Mouse (Mus musculus): ENCODE results near the gene Gm7694.

Gene Gm7694

DNA sequence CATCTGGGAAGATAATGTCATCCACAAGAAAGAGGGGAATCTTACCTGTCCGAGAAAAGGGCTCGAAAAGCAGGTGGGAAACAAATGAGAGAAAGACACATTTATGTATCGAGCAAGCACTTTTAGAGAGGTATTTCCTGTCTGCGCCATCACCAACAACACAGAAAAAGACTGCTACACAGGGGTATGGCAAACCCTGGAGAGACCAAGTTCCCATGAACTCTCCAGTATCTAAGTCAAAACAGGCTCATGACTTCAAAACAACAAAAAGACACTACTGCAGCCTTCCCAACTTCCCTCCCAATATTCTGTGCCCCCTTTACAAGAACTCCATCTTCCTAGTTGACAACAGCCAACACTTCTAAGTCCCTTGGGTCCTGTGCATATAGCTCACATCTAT lies at the start of gene Gm7694:
Gene Gm7694, minus strand, starts transcription at position 101 of the 400 bp plus-strand sequence.
- DNase-seq (ENCODE audit: low spot score in 2 of 2): no peak

GRCm38 (mm10) chr1:170353335-170353734 lies 47.2 kb upstream of the Gm7694 start:
- no peak for DNase-seq (ENCODE audit: low spot score in 2 of 2)

DNA sequence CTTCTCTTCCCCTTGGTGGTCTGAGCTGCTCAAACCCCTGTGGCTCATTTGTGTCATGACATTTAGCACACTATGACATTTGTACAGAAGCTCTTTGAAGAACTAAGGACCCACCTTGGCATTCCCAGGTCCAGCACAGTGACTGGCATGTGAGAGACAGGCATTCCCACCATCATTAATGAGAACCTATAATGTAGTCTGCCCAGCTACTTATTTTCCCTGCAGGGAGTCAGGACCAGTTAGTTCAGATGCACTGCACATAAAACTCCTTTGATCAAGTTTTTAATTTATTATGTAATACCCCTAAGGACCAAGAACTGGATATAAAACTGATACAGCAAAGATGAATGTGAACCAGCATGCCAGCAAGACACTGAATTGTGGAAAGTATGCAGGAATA lies 44.9 kb upstream of the Gm7694 start:
- DNase-seq (ENCODE audit: low spot score in 2 of 2): no peak

DNA sequence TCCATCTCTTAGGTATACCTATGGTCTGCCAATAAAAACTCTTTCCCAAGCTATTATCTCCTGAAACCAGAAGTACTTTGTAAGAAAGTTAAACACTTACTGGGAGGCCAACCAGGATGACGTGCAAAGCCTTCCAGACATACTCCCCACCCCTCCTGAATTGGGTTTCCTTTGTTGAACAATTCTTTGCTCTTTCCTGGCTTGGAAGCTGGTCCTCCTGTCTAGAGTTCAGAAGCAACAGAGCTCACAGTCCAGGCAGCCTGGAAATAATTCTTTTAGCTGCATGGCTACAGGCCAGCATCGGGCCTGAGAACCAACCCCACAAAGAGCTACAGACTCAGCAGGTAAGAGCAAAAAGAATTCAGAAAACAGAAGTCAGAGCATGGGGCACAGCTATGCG lies 40.1 kb upstream of the Gm7694 start:
- no peak for DNase-seq (ENCODE audit: low spot score in 2 of 2)

DNA sequence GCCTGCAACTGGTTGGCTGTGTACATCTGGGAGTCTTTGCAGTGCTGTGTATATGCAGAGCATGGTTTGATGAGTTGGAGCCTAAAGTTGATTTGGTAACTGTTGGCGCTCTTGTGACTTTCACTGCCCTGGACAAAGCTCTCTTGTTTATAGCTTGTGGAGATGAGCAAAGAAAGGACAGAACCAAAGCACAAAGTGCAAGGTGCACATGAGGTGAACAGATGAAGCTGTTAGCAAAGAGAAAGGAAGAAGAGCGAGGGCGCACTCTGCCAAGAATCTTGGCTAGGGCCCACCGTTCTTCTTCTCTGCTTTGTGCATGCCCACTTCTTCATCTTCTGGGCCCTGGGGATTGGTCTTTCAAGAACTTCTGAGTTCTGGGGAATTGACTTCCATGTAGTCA lies 37.8 kb upstream of the Gm7694 start:
- no peak for DNase-seq (ENCODE audit: low spot score in 2 of 2)

GRCm38 (mm10) chr1:170343081-170343480 lies 36.9 kb upstream of the Gm7694 start:
- no peak for DNase-seq (ENCODE audit: low spot score in 2 of 2)

GRCm38 (mm10) chr1:170339943-170340342 lies 33.8 kb upstream of the Gm7694 start:
- no peak for DNase-seq (ENCODE audit: low spot score in 2 of 2)

GRCm38 (mm10) chr1:170332775-170333174 lies 26.6 kb upstream of the Gm7694 start:
- no peak for DNase-seq (ENCODE audit: low spot score in 2 of 2)

GRCm38 (mm10) chr1:170331926-170332325 lies 25.8 kb upstream of the Gm7694 start:
- DNase-seq (ENCODE audit: low spot score in 2 of 2): no peak

GRCm38 (mm10) chr1:170325277-170325676 lies 19.1 kb upstream of the Gm7694 start:
- DNase-seq (ENCODE audit: low spot score in 2 of 2): no peak

GRCm38 (mm10) chr1:170324312-170324711 lies 18.2 kb upstream of the Gm7694 start:
- DNase-seq (ENCODE audit: low spot score in 2 of 2): no peak

GRCm38 (mm10) chr1:170323001-170323400 lies 16.9 kb upstream of the Gm7694 start:
- DNase-seq (ENCODE audit: low spot score in 2 of 2): no peak

GRCm38 (mm10) chr1:170322046-170322445 lies 15.9 kb upstream of the Gm7694 start:
- no peak for DNase-seq (ENCODE audit: low spot score in 2 of 2)

GRCm38 (mm10) chr1:170311431-170311830 lies 5.3 kb upstream of the Gm7694 start:
- DNase-seq (ENCODE audit: low spot score in 2 of 2): no peak

DNA sequence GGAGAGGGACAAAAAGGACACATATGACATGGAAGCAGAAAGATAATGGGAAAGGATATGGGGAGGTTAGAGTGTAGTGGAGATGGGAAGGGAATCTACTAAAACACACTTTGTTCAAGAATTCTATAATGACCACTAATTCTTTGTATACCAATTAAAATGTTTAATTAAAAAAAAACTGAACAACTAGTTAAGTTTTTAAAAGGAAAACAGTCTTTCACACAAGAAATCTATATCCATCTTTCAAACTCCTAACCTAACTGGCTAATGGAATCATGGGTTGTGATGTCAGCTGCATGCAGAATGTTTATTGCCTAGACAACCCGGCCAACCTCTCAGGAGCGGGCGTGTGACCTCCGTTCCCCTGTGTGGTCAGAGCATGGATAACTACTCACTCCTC lies 2.4 kb upstream of the Gm7694 start, which contains the start of gene Spata46:
Gene Spata46, plus strand, starts transcription at position 301 of the 400 bp plus-strand sequence.
- DNase-seq (ENCODE audit: low spot score in 2 of 2): no peak

DNA sequence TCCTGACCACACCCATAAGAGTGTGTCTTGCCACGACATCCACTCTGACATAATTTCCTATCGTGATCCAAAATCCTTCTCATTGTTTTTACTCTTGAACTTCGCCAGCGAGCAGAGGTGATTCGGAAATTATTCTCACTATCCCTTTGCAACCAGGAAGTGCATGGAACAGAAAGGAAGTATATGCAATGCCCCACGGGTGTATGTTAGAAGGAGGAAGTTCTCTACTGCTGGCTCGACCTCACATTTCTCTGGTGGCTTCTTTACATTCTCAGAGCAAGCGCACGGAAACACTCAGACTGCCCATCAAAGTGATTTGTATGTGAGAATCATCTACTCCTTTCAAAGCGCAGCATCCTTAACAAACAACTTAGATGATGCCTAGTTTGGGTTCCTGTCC lies 1.1 kb downstream of the Gm7694 start:
- no peak for DNase-seq (ENCODE audit: low spot score in 2 of 2)

- DNase-seq (ENCODE audit: low spot score in 2 of 2): no peak
These were observed 3.0 kb downstream of the Gm7694 start for GRCm38 (mm10) chr1:170303103-170303502.

- no peak for DNase-seq (ENCODE audit: low spot score in 2 of 2)
These were observed 3.7 kb downstream of the Gm7694 start for GRCm38 (mm10) chr1:170302456-170302855.

DNA sequence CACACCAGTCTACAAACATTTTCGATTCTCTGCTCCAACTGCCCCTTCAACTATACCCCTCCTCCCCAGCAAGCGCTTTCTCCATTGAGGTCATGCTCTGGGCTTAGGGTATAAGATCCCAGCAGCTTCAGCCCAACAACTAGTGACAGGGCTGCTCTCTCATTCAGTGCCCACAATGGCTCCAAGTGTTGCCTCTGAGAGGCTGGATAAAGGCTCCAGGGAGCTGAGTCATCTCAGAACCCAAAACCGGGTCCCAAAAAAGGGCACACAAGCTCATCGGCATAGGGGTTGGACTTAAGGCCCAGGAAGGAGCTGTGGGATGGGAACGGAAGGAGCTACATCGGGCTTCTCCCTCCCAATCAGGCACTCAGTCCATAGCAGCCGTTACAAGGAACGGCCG lies 4.4 kb downstream of the Gm7694 start:
- DNase-seq (ENCODE audit: low spot score in 2 of 2): no peak

DNA sequence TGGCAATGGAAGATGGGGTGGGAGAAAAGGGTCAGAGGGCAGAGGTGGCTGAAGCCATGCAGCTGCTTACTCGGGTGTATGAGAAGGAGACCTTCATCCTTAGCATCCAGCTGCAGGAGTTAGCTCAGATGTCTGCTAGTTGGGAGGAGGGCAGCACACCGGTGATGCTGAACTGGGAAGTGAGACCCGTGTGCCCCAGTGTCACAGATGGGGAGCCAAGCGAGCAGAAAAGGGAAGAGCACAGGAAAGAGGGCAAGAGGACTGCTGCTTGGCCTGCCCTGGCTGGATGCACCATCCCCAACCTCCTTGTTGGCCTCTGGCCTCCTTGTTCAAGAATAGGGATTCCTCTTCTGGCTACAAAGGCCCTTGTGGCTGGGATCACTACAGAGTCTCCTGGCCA lies 6.6 kb downstream of the Gm7694 start:
- DNase-seq (ENCODE audit: low spot score in 2 of 2): no peak

GRCm38 (mm10) chr1:170294786-170295570 lies 11.2 kb downstream of the Gm7694 start:
- no peak for DNase-seq (ENCODE audit: low spot score in 2 of 2)

- no peak for DNase-seq (ENCODE audit: low spot score in 2 of 2)
These were observed 12.9 kb downstream of the Gm7694 start for GRCm38 (mm10) chr1:170293257-170293656.

DNA sequence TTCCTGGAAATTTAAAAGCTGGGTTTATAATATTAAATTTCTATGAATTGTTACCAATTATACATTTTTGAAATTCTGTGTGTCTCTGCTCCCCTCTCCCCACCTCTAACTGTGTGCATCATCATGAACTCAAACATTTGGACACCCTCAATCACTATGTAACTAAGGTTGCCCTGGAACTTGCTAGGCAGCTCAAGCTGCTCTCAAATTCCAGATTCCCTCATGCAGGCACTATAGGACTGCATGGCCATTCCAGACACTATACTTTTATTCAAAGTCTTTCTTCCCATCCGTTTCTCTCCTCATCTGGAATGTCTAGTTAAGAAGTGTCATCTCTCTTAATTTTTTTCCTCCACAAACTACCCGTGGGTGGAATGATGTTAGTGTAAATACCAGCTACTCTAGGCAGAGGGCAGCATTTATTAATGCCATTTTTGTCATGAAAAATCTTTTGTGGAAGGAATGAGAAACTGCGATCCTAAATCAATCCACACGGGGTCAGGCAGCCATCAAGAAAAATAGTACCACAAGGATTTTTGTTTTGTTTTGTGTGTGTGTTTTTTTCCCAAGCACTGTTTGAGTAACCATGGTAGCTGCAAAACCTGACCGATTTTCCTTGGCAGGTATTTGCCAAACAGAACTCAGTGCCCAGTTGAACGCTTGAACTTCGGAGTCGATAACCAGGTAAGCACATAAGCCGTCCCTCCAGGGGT lies 13.7 kb downstream of the Gm7694 start:
- peak in 1 of 2 experiments; percentile 18 for DNase-seq (ENCODE audit: low spot score in 2 of 2)
